23 mouse cellular contexts compared by ENCODE assay signal in the genomic region with DNA sequence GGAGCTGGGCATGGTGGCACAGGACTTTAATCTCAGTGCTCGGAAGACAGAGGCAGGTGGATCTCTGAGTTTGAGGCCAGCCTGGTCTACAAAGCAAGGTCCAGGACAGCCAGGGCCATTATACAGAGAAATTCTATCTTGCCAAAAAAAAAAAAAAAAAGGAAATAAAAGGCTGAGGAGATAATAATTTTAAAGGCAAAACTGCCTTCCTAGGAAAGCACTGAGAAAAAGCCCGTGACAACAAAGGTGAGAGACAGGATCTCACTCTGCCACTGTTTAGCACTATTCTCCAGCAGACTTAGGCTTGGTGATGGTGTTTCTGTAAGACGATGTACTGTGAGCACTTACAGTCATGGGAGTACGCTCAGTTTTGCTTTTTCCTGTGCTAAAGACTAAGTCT. TPM values are rescaled to one million over a fixed set of nuclear protein-coding genes. Genes with fewer than 3 reads are reported as not detected.
DNase-seq lines count a peak whose midpoint lies in the region; TF ChIP-seq lines count a peak whose summit lies in the region.
"Had no signal": no experiment of that assay in that cellular context is flagged by ENCODE, and none has a peak within 500 bp of the region (broad histone marks: within the 10 kb centered on the region; RNA-seq: fewer than 3 reads in every experiment).

No protein-coding gene starts in this region.

- no peaks in the 10 kb centered on the region for H3K9me3 ChIP-seq in MEL (replicated peaks; ENCODE audit: insufficient read depth, low read length)
- H3K9me3 ChIP-seq in limb, embryonic 10.5 days (replicated peaks): no peaks in the 10 kb centered on the region
- H3K9me3 ChIP-seq: G1E had no signal

- peak overlapping the region; percentile 55 for H3K9ac ChIP-seq in MEL (ENCODE audit: control insufficient read depth, low read depth, low read length, poor library complexity, severe bottlenecking)

- peak overlapping the region; percentile 32 to 50 for H3K4me3 ChIP-seq in MEL (ENCODE audit: control insufficient read depth in 1 of 2, insufficient read depth in 1 of 2, low read depth in 2 of 2, low read length in 2 of 2)
- no peak overlapping the region for H3K4me3 ChIP-seq in limb, embryonic 10.5 days

- DNase-seq in MEL (ENCODE audit: low read depth, low spot score): peak; percentile 75
- peak; percentile 42 for DNase-seq in MEL-GATA-1-ER (ENCODE audit: extremely low read depth, low read depth)
- no peak for DNase-seq in limb, embryonic 10.5 days (ENCODE audit: low spot score)
- no peak for DNase-seq in layer of hippocampus, adult 9-11 months
- DNase-seq: adrenal gland, adult 2 months; adrenal gland, adult 8-10 months; adrenal gland, postnatal 10 days; adrenal gland, postnatal 14 days; adrenal gland, postnatal 25 days; adrenal gland, postnatal 36 days; B cell, adult 2 months; cerebellum, adult 11 months; cerebellum, adult 11-12 months; cerebellum, adult 18-20 months; cerebellum, adult 2 months; cerebellum, adult 8-10 months had no signal

- H3K4me1 ChIP-seq in MEL (ENCODE audit: control insufficient read depth in 1 of 2, insufficient read depth in 2 of 2, low read length in 2 of 2): peaks cover 25 to 35% of the 10 kb centered on the region in 2 experiments
- H3K4me1 ChIP-seq in limb, embryonic 10.5 days: no peaks in the 10 kb centered on the region

- 96% methylated on average over 4 of the region's 4 CpGs for WGBS in limb, embryonic 10.5 days

- no peak for TF ChIP-seq RAD21 in MEL (IDR thresholded peaks at IDR 0.05; ENCODE audit: low read depth, low read length)

- TF ChIP-seq POLR2A in MEL (IDR thresholded peaks at IDR 0.05; ENCODE audit: control insufficient read depth in 1 of 2, insufficient read depth in 1 of 2, low read depth in 1 of 2, low read length in 2 of 2, poor library complexity in 1 of 2): no peak

- TF ChIP-seq EP300 in MEL (IDR thresholded peaks at IDR 0.05; ENCODE audit: low read depth in 1 of 2, low read length in 2 of 2): peak in 1 of 2 experiments; percentile 48; a peak in 1 of 4 replicates

- no peaks in the 10 kb centered on the region for H3K27me3 ChIP-seq in MEL (ENCODE audit: control insufficient read depth in 1 of 2, insufficient read depth in 2 of 2, low read length in 2 of 2)
- no peaks in the 10 kb centered on the region for H3K27me3 ChIP-seq in limb, embryonic 10.5 days (ENCODE audit: low read depth, poor library complexity, severe bottlenecking)
- H3K27me3 ChIP-seq: CH12.LX, Patski had no signal

- H3K79me2 ChIP-seq in MEL (ENCODE audit: control insufficient read depth, insufficient read depth, low read length, poor library complexity): peaks cover 29% of the 10 kb centered on the region

- peaks cover 15 to 64% of the 10 kb centered on the region in 2 experiments for H3K36me3 ChIP-seq in MEL (ENCODE audit: control insufficient read depth in 1 of 2, insufficient read depth in 2 of 2, low read length in 2 of 2)
- peaks cover 17% of the 10 kb centered on the region for H3K36me3 ChIP-seq in limb, embryonic 10.5 days

- TF ChIP-seq CTCF in MEL (IDR thresholded peaks at IDR 0.05 in 2 of 3, conservative IDR thresholded peaks at IDR 0.05 in 1 of 3; ENCODE audit: control insufficient read depth in 1 of 3, insufficient read depth in 1 of 3, low read depth in 2 of 3, low read length in 3 of 3, poor library complexity in 1 of 3, severe bottlenecking in 1 of 3): no peak

- H3K27ac ChIP-seq in MEL (ENCODE audit: control insufficient read depth, low read depth, low read length): peak overlapping the region; percentile 90
- H3K27ac ChIP-seq in limb, embryonic 10.5 days: no peak overlapping the region

TF ChIP-seq in MEL, 35 proteins besides CTCF, POLR2A, EP300 and RAD21:
- TF ChIP-seq UBTF (IDR thresholded peaks at IDR 0.05; ENCODE audit: borderline replicate concordance, insufficient read depth, low read depth, low read length): no peak
- TF ChIP-seq ZKSCAN1 (IDR thresholded peaks at IDR 0.05; ENCODE audit: low read depth, low read length): peak; percentile 55; the same call in 1 of the 2 replicates
- TF ChIP-seq GATA1 (IDR thresholded peaks at IDR 0.05; ENCODE audit: low read depth, low read length): peak; percentile 51; the same call in 1 of the 2 replicates
- TF ChIP-seq ETS1 (IDR thresholded peaks at IDR 0.05; ENCODE audit: low read depth, low read length): 0 out of 2 replicates have a peak, but pooled peaks have one; percentile 28
- no peak for TF ChIP-seq GABPA (IDR thresholded peaks at IDR 0.05; ENCODE audit: low read depth, low read length)
- TF ChIP-seq ZNF384 (IDR thresholded peaks at IDR 0.05; ENCODE audit: low read depth, low read length): peak; percentile 98
- no peak for TF ChIP-seq NRF1 (IDR thresholded peaks at IDR 0.05; ENCODE audit: insufficient read depth, low read depth, low read length, poor library complexity, severe bottlenecking)
- TF ChIP-seq USF2 (IDR thresholded peaks at IDR 0.05; ENCODE audit: borderline replicate concordance in 1 of 2, insufficient read depth in 1 of 2, low read depth in 1 of 2, low read length in 2 of 2): no peak
TF ChIP-seq in MEL: peak in this region for 4.

RNA-seq across cellular contexts. Expression of a gene that starts 37.3 kb away (rescaled TPM):
- total RNA-seq in MEL (2012; rRNA removed): 213 and 243 TPM in 2 replicates
- polyA plus RNA-seq in MEL (2012; ENCODE audit: insufficient read depth in 1 of 2, insufficient read length in 2 of 2, low read depth in 1 of 2, low replicate concordance in 2 of 2, missing spikeins in 1 of 2): 100 to 1,000 TPM in 1 of 2 experiments, not detected in 1; 187 TPM
- 52.5 and 56.7 TPM in 2 replicates for polyA plus RNA-seq in limb, embryonic 10.5 days (2016; fragmentation: Nextera tagmentation; extraction: Ambion mirVana)

RNA-seq across cellular contexts. Expression of a gene that starts 49.3 kb away (rescaled TPM):
- not detected in 2 replicates for total RNA-seq in MEL (2012; rRNA removed)
- not detected for polyA plus RNA-seq in MEL (2012; ENCODE audit: insufficient read depth in 1 of 2, insufficient read length in 2 of 2, low read depth in 1 of 2, low replicate concordance in 2 of 2, missing spikeins in 1 of 2)
- 0.16 and 0.31 TPM in 2 replicates for polyA plus RNA-seq in limb, embryonic 10.5 days (2016; fragmentation: Nextera tagmentation; extraction: Ambion mirVana)
- total RNA-seq: adrenal gland, adult 18-20 months; adrenal gland, adult 2 months; adrenal gland, postnatal 14 days; adrenal gland, postnatal 25 days; adrenal gland, postnatal 36 days had no signal
- polyA plus RNA-seq: activated CD4-positive, CD25-positive, alpha-beta regulatory T cell, adult 4 months; adrenal gland, adult 2 months; C2C12; CD4-positive, CD25-positive, alpha-beta regulatory T cell, adult 4 months; G1E had no signal

Comparison
In these comparisons a context has a peak if more than half of its experiments do, and no peak if none do; other contexts are left out.
1. DNase-seq: peak in MEL (single experiment) and MEL-GATA-1-ER (single experiment); none in limb, embryonic 10.5 days (single experiment) and layer of hippocampus, adult 9-11 months (single experiment).